Mouse (Mus musculus) R1 (cell line): ENCODE results near the gene Nxf2.
"Not testable (repeated sequence)": the region's sequence is repeated elsewhere in the genome, so short reads cannot be mapped to it uniquely, and the experiment has no call there.

ENCODE experiments used
- DNase-seq: peaks from one replicate; pipeline ENCODE4 v3.0.0-alpha.2; 2018; ENCODE audit warnings: low read depth, low spot score

The Nxf2 gene

DNA sequence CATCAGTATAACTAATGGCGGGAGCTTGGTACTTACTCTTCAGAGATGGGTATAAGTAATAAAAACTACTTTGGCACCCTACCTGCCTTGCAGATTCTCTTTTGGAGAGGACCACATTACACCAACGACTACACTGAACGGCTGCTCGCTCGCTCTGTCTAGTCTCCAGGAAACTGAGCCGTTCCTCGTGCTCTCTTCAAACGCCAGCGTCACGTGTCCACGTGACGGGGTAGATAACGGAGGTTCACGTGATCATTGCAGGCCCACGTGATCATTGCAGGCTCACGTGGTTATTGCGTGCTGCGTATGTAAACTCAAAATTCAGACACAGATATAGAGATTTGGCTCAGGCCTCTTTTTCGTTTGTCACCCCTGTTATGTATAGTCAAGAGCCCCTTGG lies at the start of gene Nxf2:
Gene Nxf2 (minus strand): TSS at position 209 of the 400 bp plus-strand sequence.
- no peak for DNase-seq

- no peak for DNase-seq
These were observed 46.8 kb upstream of the Nxf2 start for GRCm38 (mm10) chrX:135011381-135011780.

- no peak for DNase-seq
These were observed 44.9 kb upstream of the Nxf2 start for GRCm38 (mm10) chrX:135009471-135009815.

DNA sequence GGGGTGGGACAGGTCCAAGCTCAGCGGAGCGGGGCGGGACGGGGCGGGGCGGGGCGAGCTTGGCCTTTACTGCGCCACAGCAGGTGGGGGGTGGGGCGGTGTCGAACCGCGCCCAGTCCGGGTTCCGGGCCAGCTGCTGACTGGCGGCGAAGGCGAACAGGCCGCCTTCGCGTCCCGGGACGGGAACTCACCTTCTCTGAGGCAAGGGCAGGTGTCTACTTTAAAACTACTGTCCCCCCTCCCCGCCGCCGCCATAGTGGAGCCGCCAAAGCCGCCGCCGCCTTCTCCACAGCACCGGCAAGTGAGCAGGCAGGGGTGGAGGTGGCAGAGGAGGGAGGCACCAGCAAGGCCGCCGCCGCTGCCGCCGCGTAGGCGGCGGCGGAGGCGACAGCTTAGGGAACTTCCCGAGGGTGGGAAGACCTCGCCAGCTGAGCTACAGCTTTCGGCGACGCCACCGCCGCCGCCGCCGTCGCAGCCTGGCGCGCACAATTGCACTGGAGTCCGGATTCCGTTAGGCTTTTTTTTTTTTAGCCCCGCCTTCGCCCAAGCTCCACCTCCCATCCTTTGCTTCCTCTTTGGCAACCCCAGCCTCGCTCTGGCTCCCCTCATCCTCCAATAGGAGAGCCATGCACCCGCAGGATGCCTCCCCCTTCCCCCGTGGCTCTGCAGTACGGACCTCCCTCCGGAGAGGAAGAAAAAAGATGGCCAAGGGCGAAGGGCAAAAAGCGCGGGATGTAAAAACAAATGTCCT lies 44.3 kb upstream of the Nxf2 start, which contains the start of gene Zmat1:
Gene Zmat1 (minus strand): TSS at position 490 of the 751 bp plus-strand sequence.
- peak; percentile 93 for DNase-seq

- DNase-seq = no peak
These were observed 43.5 kb upstream of the Nxf2 start for GRCm38 (mm10) chrX:135008021-135008420.

- peak; percentile 63 for DNase-seq
These were observed 1.1 kb downstream of the Nxf2 start for GRCm38 (mm10) chrX:134963305-134964094.

- DNase-seq = peak; percentile 4
These were observed 34.2 kb downstream of the Nxf2 start for GRCm38 (mm10) chrX:134930361-134930760.

DNA sequence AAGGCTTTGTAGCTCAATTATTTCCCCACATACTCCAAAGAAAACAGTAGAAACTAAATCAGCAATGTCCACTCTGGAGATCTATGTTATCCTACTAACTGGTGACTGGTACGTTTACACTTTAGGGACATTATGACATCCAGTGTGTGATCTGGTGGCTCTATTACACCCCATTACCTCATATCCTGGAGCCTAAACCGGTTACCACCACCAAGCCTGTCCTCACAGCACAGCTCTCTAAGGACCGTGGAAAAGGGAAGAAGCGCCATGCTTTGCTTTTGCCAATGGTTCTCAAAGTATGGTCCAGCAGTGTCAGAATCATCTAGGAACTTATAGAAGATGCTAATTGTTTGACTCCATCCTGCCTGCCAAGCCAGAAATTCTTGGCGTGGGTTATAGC lies 34.6 kb downstream of the Nxf2 start:
- no peak for DNase-seq

GRCm38 (mm10) chrX:134925058-134925457 lies 39.5 kb downstream of the Nxf2 start:
- peak; percentile 21 for DNase-seq

GRCm38 (mm10) chrX:134923675-134924424 lies 40.7 kb downstream of the Nxf2 start:
- no peak for DNase-seq

GRCm38 (mm10) chrX:134919220-134919619 lies 45.3 kb downstream of the Nxf2 start:
- no peak for DNase-seq

DNA sequence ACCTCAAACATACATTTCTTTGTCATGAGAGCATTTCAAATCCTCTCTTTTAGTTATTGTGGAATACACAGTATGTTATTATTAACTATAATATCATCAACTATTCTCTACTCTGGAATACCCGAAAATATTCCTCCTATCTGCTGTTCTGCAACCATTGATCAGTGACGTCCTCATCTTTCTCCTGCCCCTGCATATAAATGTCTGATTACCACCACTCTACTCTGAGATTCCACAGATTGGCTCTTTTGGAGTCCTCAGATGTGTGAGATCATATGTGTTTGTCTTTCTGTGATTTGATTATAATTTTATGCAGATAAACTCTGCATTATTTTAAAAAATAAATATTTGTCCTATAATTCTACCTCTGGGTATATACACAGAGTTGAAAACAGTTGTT lies 48.8 kb downstream of the Nxf2 start:
- no peak for DNase-seq

GRCm38 (mm10) chrX:134915315-134915714 lies 49.2 kb downstream of the Nxf2 start:
- DNase-seq = not testable (repeated sequence)

DNA sequence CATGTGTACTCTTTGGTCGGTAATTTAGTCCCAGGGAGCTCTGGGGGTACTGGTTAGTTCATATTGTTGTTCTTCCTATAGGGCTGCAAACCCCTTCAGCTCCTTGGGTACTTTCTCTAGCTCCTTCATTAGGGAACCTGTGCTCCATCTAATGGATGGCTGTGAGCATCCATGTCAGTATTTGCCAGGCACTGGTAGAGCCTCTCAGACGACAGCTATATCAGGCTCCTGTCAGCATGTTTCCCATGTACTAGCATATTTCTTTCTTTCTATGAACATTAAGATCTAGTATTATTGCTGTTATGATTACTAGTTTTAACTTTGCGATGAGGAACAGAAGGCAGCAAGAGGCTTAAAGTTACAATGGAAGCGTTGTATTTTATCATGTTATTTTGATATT lies 49.7 kb downstream of the Nxf2 start:
- no peak for DNase-seq

DNA sequence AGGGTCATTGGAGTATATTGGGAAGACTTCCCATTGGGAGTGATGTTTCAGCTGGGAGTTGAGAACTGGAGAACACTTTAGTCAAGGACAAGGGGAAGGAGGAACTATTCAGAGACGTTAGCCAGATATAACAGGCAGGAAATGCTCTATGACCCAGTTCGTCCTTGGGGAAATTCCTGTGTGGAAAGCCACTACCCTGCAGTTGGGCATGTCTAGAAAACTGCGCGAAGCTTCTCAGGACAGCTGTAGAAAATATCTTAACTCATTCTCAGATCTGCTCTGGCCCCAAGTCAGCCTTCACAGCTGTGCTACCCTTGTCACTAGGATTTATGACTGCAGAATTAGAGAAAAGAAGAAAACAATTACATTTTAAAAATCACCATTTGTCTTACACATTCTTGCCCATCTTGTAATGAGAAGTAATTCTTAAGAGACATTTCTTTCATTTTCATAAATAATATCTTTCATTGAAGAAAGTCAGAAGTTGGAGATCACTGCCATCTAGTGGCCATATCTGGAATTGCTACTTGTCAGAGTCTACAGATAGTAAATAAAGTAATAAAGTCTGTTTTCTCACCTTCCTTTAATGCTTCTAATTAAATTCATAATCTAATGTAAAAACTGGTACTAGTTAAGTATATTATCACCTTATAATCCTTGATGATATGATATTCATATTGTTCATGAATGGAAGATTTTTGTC lies 51.2 kb downstream of the Nxf2 start:
- peak; percentile 4 for DNase-seq

GRCm38 (mm10) chrX:134912805-134913204 lies 51.7 kb downstream of the Nxf2 start:
- no peak for DNase-seq

DNA sequence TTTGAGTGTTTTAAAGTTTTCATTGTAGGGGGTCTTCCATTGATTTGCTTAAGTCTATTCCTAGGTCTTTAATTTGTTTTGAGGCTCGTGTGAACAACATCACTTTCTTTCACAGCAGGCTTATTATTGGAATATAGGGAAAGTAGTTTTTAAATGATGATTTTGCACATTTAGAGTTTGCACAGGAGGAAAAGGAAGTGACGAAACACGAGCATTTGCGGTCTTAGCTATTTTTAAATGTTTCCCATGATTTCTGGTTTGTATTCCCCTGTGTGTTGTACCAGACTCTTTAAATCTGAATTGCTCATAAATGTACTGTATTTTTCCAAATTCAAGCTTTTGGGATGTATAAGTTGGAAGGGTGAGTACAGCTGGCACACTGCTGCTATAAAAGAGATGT lies 54.2 kb downstream of the Nxf2 start:
- DNase-seq = no peak
